Mouse (Mus musculus): ENCODE data around the gene Ccdc33. TPM values are rescaled to one million over a fixed set of nuclear protein-coding genes. Genes with fewer than 3 reads are reported as not detected.

The Ccdc33 gene
- total and polyA plus RNA-seq, 3 experiments: 0.21 to 1.0 TPM; not detected in 1

DNA sequence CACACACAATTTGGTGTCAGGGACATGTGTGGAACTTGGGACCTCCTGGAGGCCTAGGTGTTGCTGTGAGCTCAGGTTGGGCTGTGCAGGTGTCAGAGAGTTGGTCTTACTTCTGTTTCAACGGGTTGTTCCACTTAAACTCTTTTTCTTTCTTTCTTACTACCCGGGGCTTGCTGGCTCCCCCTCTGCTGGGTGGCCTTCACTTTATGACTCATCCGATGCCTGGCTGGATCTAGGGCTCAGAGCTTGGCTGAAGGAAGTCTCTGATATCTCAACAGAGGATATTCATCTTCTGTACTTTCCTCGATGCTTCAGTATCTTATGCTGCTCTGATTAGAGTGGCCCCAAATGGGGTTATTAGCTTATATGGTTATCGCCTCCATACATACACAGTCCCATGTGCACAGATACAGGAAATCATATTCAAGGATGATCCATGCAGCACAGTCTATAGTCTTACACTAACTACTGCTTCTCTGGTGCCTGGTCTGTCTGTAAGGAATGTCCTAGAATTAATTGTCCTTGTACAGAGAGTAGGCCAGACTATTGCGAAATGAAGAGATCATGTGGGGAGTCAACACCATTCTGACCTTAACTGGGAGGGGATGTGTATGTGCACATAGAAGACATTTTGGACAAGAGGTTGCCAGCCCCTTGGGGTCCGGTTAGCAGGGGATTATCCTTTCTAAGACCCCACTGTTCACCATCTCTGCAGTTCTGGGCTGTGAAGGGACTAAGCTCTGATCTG lies 82.5 kb downstream of the Ccdc33 start:
- in situ Hi-C loops (cut with MboI; ENCODE audit: low pct_ligation_motif_present, low pct_unique_long_range_greater_than_20kb, low sequenced_read_pairs): no loop called here
- no peaks in the 10 kb centered on the region for H3K79me2 ChIP-seq (replicated peaks; ENCODE audit: control insufficient read depth, extremely low read depth, insufficient read depth, poor library complexity, severe bottlenecking)
- no peak overlapping the region for H3K27ac ChIP-seq (ENCODE audit: insufficient read depth, low read depth)
- peaks cover 6% of the 10 kb centered on the region for H3K27me3 ChIP-seq (replicated peaks)
- no peak overlapping the region for H3K4me3 ChIP-seq (replicated peaks in 1 of 3; ENCODE audit: low read depth in 2 of 3, low read length in 2 of 3, poor library complexity in 1 of 3)
- dilution Hi-C loops (cut with MboI; ENCODE audit: extremely low pct_ligation_motif_present, extremely low pct_unique_long_range_greater_than_20kb, low sequenced_read_pairs): no loop called here
- no peak overlapping the region for H3K9ac ChIP-seq (ENCODE audit: insufficient read depth, low read depth)
- peaks cover 3 to 5% of the 10 kb centered on the region in 2 experiments; a peak in 3 of 4 replicates for H3K4me1 ChIP-seq (ENCODE audit: control insufficient read depth in 1 of 2, insufficient read depth in 2 of 2)
- H3K9me3 ChIP-seq (replicated peaks; ENCODE audit: low read length): no peaks in the 10 kb centered on the region
- H3K4me2 ChIP-seq (ENCODE audit: insufficient read depth, low read depth, poor library complexity, severe bottlenecking): no peak overlapping the region
- H3K36me3 ChIP-seq (replicated peaks in 1 of 2; ENCODE audit: control insufficient read depth in 1 of 2, insufficient read depth in 1 of 2, low read length in 1 of 2): no peaks in the 10 kb centered on the region
- DNase-seq (ENCODE audit: extremely low read depth): no peak
- TF ChIP-seq ZKSCAN1 (IDR thresholded peaks at IDR 0.05; ENCODE audit: borderline replicate concordance, low read depth, low read length) (no peak), ZMIZ1 (IDR thresholded peaks at IDR 0.05; ENCODE audit: low read depth, low read length) (no peak), HCFC1 (IDR thresholded peaks at IDR 0.05; ENCODE audit: low read depth, low read length) (no peak), GABPA (IDR thresholded peaks at IDR 0.05; ENCODE audit: insufficient replicate concordance, low read depth, low read length) (no peak), MXI1 (IDR thresholded peaks at IDR 0.05; ENCODE audit: low read depth, low read length) (no peak), ZC3H11A (IDR thresholded peaks at IDR 0.05; ENCODE audit: low read depth, low read length) (no peak), NRF1 (IDR thresholded peaks at IDR 0.05; ENCODE audit: low read depth, low read length) (no peak), MYC (IDR thresholded peaks at IDR 0.05; ENCODE audit: low read depth, low read length) (no peak), USF1 (IDR thresholded peaks at IDR 0.05; ENCODE audit: low read depth, low read length) (no peak), JUND (conservative IDR thresholded peaks at IDR 0.05; ENCODE audit: low read depth, low read length) (no peak), CHD2 (IDR thresholded peaks at IDR 0.05; ENCODE audit: low read length) (no peak), PAX5 (IDR thresholded peaks at IDR 0.05; ENCODE audit: low read length) (no peak), ETS1 (conservative IDR thresholded peaks at IDR 0.05; ENCODE audit: low read depth, low read length) (no peak)

DNA sequence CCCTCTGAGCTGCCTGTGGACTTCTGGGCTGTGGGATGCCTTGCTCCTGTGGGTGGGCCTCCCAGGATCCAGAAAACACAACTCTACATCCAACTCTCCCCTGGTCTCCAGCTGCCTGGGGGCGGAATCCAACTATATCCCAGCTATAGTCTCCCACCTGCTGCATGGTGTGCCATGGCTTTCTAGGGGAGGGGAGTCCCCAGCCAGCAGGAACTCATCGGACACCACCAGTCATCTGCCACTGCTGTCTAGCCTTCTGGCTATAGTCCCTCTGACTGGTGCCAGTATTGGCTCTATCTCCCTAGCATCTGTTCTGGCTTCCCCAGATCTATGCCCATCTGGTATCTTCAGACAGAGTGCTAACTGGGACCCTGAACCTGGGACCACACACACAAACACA lies 83.1 kb downstream of the Ccdc33 start:
- H3K9me3 ChIP-seq (replicated peaks; ENCODE audit: low read length): no peaks in the 10 kb centered on the region
- no peak for DNase-seq (ENCODE audit: extremely low read depth)
- no peaks in the 10 kb centered on the region for H3K79me2 ChIP-seq (replicated peaks; ENCODE audit: control insufficient read depth, extremely low read depth, insufficient read depth, poor library complexity, severe bottlenecking)
- TF ChIP-seq MAFK (IDR thresholded peaks at IDR 0.05; ENCODE audit: insufficient replicate concordance, low read length): no peak
- TF ChIP-seq HCFC1 (IDR thresholded peaks at IDR 0.05; ENCODE audit: low read depth, low read length): no peak
- TF ChIP-seq RCOR1 (conservative IDR thresholded peaks at IDR 0.05; ENCODE audit: low read depth, low read length): no peak
- no peak for TF ChIP-seq USF1 (IDR thresholded peaks at IDR 0.05; ENCODE audit: low read depth, low read length)
- no peak for TF ChIP-seq IRF4 (IDR thresholded peaks at IDR 0.05; ENCODE audit: low read depth, low read length)
- TF ChIP-seq MAZ (IDR thresholded peaks at IDR 0.05; ENCODE audit: low read depth, low read length): no peak
- no peak for TF ChIP-seq MYC (IDR thresholded peaks at IDR 0.05; ENCODE audit: low read depth, low read length)
- TF ChIP-seq MAX (IDR thresholded peaks at IDR 0.05; ENCODE audit: low read length): no peak
- TF ChIP-seq PAX5 (IDR thresholded peaks at IDR 0.05; ENCODE audit: low read length): no peak
- TF ChIP-seq CTCF (conservative IDR thresholded peaks at IDR 0.05 in 1 of 2, IDR thresholded peaks at IDR 0.05 in 1 of 2; ENCODE audit: low read depth in 2 of 2, low read length in 2 of 2): no peak
- no peak for TF ChIP-seq ZMIZ1 (IDR thresholded peaks at IDR 0.05; ENCODE audit: low read depth, low read length)
- no peak for TF ChIP-seq MEF2A (IDR thresholded peaks at IDR 0.05; ENCODE audit: borderline replicate concordance, low read depth, low read length)
- H3K9ac ChIP-seq (ENCODE audit: insufficient read depth, low read depth): no peak overlapping the region
- H3K27ac ChIP-seq (ENCODE audit: insufficient read depth, low read depth): no peak overlapping the region
- no peak overlapping the region for H3K4me2 ChIP-seq (ENCODE audit: insufficient read depth, low read depth, poor library complexity, severe bottlenecking)
- peaks cover 6% of the 10 kb centered on the region for H3K27me3 ChIP-seq (replicated peaks)
- no peaks in the 10 kb centered on the region for H3K36me3 ChIP-seq (replicated peaks in 1 of 2; ENCODE audit: control insufficient read depth in 1 of 2, insufficient read depth in 1 of 2, low read length in 1 of 2)
- peaks cover 3 to 5% of the 10 kb centered on the region in 2 experiments; a peak in 3 of 4 replicates for H3K4me1 ChIP-seq (ENCODE audit: control insufficient read depth in 1 of 2, insufficient read depth in 2 of 2)
- no peak overlapping the region for H3K4me3 ChIP-seq (replicated peaks in 1 of 3; ENCODE audit: low read depth in 2 of 3, low read length in 2 of 3, poor library complexity in 1 of 3)
- dilution Hi-C loops (cut with MboI; ENCODE audit: extremely low pct_ligation_motif_present, extremely low pct_unique_long_range_greater_than_20kb, low sequenced_read_pairs) (no loop called here), in situ Hi-C loops (cut with MboI; ENCODE audit: low pct_ligation_motif_present, low pct_unique_long_range_greater_than_20kb, low sequenced_read_pairs) (no loop called here)

Measured in CH12.LX (cell line).